Mouse (Mus musculus) natural killer cell, adult 2 months (primary cell): ENCODE measurements around the gene Epyc.

ENCODE experiments used
- DNase-seq, 2 experiments: peaks; one replicate each; pipeline ENCODE4 v3.0.0; 2022; ENCODE audit warnings: low spot score in 2 of 2

Gene Epyc

DNA sequence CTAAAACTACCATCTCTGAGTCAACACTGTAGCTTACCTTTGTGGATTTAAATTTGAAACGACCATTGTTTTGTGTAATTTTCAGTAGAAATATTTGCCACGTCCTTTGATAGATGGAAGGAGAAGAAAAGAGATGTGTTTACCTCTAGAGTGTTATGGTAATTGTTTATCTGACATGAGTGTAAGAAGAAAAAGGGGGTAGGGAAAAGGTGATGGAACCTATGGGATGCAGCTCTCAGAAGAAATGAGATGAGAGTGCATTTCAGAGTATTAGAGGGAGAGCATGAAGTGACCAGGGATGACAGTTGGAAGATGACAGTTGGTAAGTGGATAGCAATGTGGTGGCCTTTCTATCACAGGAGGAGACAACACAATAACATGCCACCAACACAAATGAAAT is at the start of gene Epyc:
Gene Epyc, plus strand, starts transcription at position 301 of the 400 bp plus-strand sequence.
- no peak for DNase-seq

DNA sequence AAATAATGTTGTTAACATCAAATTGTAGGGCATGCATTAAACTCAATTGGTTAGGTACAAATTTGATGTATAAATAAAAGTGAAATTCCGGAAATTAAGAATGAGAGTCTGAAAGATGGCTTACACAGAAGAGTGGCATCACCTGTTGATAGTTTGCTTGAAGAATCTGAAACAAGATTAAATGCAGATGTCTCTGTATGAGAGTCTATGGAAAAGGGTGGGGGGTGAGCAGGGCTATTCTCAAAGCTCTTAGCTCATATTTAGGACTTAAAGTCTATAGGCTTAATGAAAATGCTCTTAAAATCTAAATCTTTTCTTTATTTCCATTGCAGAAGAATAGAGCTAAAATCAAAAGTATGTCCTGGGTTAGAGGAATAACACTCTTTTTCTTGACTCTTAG is 48.2 kb upstream of the Epyc start:
- DNase-seq, result no peak

DNA sequence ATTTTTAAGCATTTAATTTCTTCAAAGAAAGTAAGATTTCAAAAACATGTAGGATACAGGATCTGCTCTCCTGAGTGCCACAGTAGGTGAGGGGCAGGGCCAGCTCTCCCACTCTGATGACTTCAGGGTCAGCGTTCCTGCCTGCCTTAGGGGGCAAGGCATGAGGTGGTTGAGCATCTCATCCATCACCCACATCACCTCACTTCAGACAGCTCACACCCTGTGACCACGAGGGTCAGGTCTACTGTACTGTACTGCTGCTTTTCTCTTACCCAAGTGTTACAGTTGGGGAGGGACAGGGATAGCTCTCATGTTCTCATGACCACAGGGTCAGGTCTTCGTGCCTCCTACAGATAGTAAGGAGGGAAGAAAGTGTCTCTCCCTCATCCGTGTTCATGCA is 42.1 kb upstream of the Epyc start:
- no peak for DNase-seq

DNA sequence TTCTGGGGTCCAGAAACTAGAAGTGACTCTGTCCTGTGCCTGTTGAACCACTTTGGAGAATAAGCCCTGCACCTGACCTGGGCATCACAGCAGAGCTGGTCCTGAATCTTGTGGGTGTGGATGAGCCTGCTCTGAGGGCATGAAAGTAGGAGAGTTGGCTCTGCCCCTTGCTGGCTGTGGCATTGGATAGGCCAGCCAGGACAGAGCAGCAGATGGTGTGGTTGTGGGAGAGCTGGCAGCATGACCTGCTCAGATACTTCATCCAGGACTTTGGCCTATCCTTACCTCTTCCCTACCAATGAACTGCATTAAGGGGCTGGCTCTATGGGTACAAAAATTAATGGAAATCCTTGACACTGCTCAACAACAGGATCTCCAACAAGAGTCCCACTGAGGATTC is 40.6 kb upstream of the Epyc start:
- no peak for DNase-seq

DNA sequence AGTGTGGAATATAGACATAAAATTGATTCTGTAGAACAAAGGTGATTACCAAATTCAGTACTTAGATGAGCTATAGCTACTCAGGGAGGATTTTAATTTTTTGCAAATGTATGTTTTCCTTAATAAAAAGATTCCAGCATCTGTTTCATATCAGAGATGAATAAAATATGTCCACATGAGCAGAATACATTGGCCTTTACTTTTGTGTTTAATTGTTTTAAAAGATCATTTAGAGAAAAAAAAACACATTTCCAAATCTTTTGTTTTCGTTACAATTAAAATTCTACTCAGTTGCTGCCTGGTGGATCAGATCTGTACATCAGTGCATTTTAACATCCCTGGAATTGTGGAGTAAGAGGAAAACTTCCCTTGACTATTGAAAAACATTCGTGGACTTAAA is 37.3 kb upstream of the Epyc start, which contains the start of gene Kera:
Gene Kera, plus strand, starts transcription at position 301 of the 400 bp plus-strand sequence.
- no peak for DNase-seq

DNA sequence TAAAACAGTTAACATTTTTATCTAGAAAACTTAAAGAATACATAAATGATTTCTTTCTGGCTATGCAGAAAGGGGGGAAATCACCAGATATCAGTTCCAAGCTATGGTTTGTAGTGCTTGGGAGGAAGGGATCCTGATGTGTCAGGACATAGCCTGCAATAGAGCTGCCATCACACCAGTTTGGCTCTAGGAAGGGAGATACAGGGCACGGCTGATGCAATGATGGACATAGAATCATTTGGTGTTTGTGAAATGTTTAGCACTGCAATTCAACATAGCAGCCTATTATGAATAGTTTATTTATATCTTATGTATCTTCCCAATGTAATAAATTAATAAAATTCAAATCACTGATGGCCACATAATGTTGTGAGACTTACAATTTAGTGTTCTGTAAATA is 21.5 kb upstream of the Epyc start:
- no peak for DNase-seq

DNA sequence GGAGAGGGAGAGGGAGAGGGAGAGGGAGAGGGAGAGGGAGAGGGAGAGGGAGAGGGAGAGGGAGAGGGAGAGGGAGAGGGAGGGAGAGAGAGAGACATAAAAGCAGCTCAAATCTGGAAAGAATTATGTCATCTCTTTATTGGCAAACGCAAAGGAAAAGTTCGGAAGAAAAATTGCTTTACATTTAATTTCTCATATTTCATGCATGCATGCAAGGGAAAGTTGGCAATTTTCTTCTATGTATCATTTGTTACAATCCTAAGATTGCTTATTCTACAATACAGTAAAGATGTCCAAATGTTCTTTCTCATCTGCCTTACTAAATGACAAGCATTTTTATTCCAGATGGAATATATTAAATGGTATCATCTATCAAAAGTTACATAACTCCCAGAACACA is 19.5 kb upstream of the Epyc start:
- DNase-seq, result no peak

DNA sequence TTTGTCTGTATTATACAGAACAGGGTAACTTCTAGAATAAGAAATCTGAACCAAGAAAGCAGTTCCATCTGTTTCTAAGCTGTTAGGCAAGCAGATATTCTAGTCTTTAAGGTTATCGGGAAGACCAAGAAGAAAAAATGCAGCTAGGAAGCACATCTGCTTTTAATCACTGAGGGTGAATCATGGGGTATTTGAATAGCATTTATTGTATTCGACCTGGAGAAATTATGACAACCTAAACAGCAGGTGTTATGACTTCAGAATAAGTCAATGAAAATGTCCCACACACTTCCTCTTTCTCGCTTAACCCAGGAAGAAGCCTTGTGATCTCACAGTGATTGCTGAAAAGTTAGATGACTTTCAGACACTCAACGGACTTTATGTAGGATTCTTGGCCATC is 18.8 kb upstream of the Epyc start:
- DNase-seq, result no peak

DNA sequence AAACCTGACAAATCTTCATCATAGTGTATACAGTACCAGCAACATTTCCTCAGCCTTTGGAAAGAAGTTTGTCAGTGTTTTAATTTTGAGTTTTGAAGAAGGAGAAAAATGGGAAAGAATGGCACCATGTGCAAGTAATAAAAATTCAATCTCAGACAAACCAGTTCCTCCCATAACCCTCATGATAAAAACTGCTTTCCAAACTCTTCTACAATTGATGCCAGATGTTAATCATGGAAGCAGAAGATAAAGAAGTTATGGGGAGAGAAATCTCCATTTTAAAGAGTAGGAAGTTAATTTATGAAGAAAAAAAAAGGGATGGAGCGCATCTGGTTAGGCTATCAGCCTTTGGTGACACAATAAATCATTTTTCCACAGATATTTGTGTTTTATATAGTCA is 17.3 kb upstream of the Epyc start:
- DNase-seq, result no peak

DNA sequence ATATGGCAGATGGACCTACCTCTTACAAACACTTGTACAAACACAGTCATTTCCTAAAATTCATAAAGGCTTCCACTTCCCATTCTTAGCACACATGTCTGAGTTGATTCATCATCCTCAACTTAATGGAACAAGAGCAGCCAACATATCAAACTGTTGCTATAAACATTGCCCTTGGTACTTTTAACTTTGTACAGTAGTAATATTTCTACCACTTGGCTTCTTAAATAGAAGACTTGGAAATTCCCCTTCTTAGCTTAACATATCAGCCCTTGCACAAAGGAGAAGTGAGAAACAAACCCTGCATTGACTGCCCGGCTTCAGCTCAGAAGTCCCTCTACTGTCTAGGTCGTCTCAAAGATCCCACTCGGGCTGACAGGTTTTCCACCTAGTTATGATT is 12.8 kb upstream of the Epyc start:
- DNase-seq, result no peak

DNA sequence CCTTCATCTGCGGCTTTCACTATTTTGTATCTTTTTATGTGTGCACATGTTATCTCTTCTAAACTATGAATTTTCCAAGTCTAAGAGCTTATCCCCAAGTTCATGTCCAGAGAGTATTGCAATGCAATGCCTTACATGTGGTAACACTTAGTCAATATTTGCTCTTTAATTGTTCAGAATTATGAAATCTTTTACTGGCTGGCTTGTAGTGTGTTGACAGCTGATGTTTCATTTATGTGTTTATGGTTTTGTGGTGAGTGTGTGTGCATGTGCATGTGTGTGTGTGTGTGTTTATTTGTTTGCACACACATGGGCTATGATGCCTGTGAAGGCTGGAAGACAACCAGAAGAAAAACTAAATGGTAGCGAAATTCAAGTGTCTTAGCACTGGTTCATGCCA is 1.9 kb upstream of the Epyc start:
- DNase-seq, result no peak

DNA sequence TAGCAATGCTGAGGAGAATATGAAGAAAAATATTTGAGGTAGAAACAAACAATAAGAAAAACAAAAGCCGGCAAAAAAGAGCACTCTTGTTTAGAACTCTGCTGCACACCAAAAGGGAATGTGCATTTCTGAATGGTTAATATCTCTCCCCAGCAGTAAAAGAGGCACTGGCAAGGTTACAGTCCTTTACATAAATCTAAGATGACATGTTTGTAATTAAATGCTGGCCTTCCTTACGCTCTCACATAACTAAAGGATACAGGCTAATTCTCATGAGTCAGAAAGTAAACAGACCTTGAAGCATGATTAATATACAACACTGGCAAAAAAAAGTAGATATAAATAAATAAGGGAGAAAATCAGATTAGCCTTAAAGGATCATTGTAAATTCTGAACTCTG is 6.5 kb downstream of the Epyc start:
- no peak for DNase-seq

DNA sequence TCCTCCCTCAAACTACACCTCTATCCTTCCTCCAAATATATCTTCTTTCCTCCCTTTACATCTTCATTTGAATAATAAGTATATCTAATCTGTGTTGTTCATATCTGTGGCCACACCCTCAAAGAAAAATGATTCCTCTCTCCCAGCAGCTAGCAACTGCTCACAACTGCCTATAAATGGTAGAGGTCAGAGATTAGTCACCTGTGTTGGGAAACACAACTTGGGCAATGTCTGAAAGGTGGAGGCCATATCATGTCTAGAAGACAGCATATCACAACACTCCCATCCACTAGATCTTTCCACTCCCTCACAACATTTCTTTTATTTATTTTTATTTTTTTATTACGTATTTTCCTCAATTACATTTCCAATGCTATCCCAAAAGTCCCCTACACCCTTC is 15.6 kb downstream of the Epyc start:
- DNase-seq, result no peak

DNA sequence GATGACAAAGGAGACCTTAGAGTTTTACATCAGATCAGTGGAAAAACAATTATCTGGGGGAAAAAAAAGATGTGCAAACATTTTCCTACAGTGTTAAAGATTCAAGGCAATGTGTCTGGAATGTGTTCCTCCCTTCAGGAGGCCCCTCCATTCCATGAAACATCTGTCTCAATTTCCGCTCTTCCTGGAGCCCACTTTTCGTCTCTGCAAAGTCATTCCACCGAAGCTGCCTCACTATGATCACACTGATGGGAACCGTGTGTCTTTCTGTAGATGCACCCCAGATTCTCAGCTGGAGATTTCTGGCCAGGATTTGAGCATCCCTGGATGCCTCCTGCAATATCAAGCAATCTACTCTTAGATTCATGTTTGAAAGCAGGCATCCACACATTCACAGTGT is 24.8 kb downstream of the Epyc start:
- DNase-seq, result no peak

DNA sequence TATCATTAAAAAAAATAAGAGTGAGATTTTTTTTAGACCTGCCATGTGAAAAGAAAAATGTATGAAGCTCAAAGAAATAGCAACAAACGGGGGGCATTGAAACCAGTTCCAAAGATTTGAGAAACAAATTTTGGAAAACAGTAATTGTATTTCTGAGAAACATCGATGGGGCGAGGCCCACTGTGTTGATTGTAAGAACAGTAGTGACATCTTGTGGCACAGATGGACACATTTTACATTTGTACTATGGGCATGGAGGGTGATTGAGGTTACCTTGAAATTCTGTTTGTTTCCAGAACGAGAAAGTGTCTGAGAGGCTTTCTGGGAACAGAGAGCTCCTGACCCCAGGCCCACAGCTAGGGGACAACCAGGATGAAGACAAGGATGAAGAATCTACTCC is 26.3 kb downstream of the Epyc start:
- no peak for DNase-seq

DNA sequence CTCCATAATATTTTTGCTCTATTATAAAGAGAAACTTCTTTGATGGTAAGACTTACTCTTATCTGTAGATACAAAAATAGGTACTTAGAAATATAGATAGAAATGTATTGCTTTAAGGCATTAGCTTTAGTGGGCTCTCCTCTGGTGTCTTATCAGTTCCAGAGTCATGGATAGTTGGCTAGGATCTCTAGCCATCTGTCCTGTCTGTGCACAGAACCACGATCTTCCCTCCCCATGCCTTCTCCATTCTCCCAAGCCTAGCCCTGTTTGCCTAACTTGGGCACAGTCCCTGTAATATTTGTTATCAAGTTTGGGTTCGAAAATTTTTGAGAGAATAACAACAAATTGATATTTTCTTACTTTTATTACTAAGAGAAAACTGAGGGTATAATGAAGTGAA is 29.4 kb downstream of the Epyc start:
- no peak for DNase-seq

DNA sequence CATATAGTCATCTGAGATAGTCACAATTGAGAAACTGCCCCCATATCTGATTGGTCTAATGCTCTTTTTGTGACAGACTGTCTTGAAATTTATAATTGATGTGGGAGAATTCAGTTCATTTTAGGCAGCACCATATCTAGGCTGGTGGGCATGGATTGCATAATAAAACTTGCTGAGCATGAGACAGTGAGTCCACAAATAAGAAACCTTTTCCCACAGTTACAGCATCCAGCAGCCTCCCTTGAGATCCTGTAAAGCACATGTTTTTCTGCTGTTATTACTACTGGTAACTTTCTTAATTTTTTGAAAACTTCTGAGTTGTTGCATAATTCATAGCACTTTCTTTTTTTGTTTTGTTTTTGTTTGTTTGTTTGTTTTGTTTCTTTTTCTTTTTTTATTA is 39.1 kb downstream of the Epyc start:
- DNase-seq, result no peak

DNA sequence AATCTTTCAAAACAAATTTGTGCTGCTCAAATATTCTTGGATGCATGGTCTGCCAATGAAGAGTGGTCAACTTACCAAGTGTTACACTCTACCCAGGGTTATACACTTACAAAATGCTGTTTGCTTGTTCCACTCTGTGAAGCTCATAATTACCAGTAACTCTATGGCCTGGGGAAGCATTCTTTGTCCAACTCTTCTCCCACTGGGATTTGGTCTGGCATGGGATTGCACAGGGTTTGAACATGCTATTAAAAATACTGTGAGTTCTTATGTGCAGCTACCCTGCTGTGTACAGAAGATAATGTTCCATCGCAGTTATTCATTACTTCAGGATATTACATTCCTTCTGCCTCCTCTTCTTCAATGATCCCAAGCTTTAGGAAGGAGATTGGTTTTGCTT is 43.3 kb downstream of the Epyc start:
- DNase-seq, result no peak

DNA sequence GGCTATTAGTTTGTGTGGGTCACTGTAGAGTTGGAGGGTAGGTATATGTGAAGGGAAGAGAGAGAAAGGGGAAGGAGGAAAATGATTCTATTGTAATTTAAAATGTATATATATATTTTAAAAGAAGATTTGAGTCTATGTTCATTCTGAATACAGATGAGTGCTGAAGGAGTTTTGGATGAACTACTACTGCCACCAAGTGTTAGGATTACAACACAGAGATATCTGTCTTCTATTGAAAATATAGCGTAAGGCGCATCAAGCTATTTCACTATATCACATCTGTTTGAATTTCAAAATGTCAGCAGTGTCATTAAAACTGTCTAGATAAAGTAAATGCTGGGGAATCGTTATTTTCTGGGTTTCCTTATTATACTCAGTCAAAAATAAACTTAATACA is 45.6 kb downstream of the Epyc start:
- no peak for DNase-seq

DNA sequence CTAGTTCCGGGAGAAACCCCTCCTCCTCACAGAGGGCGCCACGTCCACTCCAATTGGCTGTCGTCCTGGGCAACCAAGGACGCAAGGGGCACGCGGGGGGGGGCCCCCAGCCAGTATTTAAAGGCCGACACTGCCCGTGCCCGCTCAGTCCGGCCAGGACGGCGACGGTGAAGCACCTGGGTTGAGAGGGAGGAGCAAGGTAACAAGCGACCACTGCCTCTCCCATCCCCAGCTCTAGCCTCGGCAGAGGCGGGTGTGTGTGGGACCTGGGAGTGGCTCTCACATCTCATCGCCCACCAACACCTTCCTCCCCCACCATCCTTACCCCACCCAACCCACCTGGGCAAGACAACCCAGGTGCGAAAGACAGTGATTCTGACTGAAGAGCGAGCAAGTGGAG is 49.0 kb downstream of the Epyc start, which contains the start of gene Ccer1:
Gene Ccer1, plus strand, starts transcription at position 147 of the 400 bp plus-strand sequence.
- no peak for DNase-seq

DNA sequence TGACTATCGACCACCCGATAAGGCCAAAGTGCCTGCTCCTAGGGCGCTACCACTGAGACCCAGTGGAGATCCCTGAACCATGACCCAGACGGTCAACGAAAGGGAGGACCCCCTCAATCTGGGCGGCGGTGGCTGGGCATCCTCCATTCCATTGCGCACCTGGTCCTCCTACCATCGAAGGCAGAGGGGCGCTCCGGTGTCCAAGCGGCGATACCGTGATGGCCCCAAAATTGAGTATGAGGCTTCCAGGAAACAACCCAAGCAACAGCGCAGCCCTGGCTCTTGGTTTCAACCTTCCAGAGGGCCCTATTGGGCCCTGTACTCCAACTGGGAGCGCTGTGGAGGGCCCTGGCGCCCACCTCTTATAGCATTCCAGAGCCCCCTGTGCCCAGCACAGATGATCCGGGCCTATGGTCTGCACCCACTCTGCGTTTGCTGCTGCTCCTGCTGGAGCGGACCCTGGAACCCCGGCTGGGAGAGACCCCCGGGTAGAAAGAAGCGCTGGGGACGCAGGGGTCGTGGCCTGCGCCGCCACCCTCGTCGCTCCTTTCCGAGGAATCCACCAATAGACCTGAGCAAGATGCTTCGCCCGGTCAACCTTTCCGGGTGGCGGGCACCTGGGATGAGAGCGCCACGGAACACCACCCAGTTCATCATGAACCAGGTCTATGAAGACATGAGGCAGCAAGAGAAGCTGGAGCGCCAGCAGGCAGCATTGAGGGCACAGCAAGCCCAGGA is 49.7 kb downstream of the Epyc start:
- no peak for DNase-seq

DNA sequence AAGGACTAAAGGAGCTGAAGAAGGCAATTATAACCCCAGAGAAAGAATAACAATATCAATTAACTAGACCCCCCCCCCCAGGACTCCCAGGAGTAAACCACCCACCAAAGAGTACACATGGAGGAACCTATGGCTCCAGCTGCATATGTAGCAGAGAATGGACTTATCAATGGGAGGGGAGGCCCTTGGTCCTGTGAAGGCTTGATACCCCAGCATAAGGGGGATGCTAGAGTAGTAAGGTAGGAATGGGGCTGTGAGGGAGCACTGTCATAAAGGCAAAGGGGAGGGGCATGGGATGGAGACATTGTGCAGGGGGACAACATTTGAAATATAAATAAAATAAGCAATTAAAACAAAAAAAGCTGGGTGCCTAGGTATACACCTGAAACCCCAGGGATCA is 58.5 kb downstream of the Epyc start:
- no peak for DNase-seq

DNA sequence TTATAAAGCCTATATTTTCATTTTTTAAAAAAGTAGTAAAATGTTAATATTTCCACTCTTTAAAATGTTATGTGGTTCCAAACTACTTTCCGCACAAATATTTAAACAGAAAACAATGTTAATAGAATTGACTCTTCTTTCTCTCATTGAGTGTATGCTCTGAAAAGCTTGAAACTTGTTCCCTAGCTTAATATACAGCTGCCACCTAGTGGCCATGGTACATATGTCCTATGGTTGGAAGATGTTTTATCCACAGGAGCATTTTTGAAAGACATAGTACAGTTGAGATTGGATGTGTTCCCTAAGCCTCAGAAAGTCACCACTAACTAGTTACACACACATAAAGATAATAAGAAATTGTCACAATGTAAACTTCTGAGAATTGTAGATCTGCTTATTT is 60.7 kb downstream of the Epyc start:
- no peak for DNase-seq

DNA sequence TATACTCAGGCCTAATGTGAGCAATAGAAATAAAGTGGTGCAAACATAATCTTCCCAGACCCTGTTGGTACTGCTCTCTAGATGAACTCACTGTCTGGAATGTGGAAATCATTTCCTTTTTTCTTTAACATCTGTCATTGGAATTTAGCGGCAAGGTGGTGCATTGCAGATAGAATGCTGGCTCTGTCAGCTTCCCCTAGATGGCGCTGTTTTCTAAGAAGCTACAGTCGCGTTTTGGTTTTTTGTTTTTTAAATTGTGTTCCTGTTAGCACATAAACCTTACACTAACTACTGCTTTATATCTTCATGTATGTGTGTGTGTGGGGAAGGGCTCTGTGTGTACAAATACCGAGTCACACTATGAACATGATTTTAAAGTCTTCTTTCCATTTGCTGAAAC is 68.8 kb downstream of the Epyc start:
- no peak for DNase-seq
